Mouse (Mus musculus): ENCODE measurements around the gene Commd2.

- TF ChIP-seq EP300 (IDR thresholded peaks at IDR 0.05) (no peak), CTCF (IDR thresholded peaks at IDR 0.05) (no peak)
Observed at GRCm38 (mm10) chr3:57643191-57643590, 8.3 kb downstream of the Commd2 start.

Data from lung, postnatal 0 days (tissue).